Mouse (Mus musculus): Measurements from ENCODE around the gene Ptges3l.
"Not testable (repeated sequence)": the region's sequence is repeated elsewhere in the genome, so short reads cannot be mapped to it uniquely, and the experiment has no call there.

Ptges3l gene

GRCm38 (mm10) chr11:101420148-101420547 is 5.0 kb downstream of the Ptges3l start:
- no peak for DNase-seq (ENCODE audit: low spot score in 2 of 2)

GRCm38 (mm10) chr11:101419610-101420009 is 5.5 kb downstream of the Ptges3l start:
- no peak for DNase-seq (ENCODE audit: low spot score in 2 of 2)

GRCm38 (mm10) chr11:101418991-101419390 is 6.1 kb downstream of the Ptges3l start:
- no peak for DNase-seq (ENCODE audit: low spot score in 2 of 2)

GRCm38 (mm10) chr11:101417101-101417855 is 7.9 kb downstream of the Ptges3l start, which contains the start of gene Aarsd1:
Aarsd1 (minus strand) TSS chr11:101417615.
- DNase-seq (ENCODE audit: low spot score in 2 of 2): peak; percentile 74 to 90

GRCm38 (mm10) chr11:101416433-101417100 is 8.6 kb downstream of the Ptges3l start:
- DNase-seq (ENCODE audit: low spot score in 2 of 2): no peak

- no peak for DNase-seq (ENCODE audit: low spot score in 2 of 2)
Observed at GRCm38 (mm10) chr11:101415306-101415705, 9.8 kb downstream of the Ptges3l start.

GRCm38 (mm10) chr11:101395110-101395509 is 30.0 kb downstream of the Ptges3l start:
- peak; percentile 41 for DNase-seq (ENCODE audit: low spot score in 2 of 2)

GRCm38 (mm10) chr11:101381817-101382216 is 43.3 kb downstream of the Ptges3l start:
- no peak for DNase-seq (ENCODE audit: low spot score in 2 of 2)

- no peak for DNase-seq (ENCODE audit: low spot score in 2 of 2)
Observed at GRCm38 (mm10) chr11:101378926-101379325, 46.2 kb downstream of the Ptges3l start.

- DNase-seq (ENCODE audit: low spot score in 2 of 2): not testable (repeated sequence)
Observed at GRCm38 (mm10) chr11:101378196-101378595, 46.9 kb downstream of the Ptges3l start.

GRCm38 (mm10) chr11:101374421-101374938 is 50.7 kb downstream of the Ptges3l start:
- DNase-seq (ENCODE audit: low spot score in 2 of 2): no peak

- DNase-seq (ENCODE audit: low spot score in 2 of 2): no peak
Observed at GRCm38 (mm10) chr11:101370141-101370540, 55.0 kb downstream of the Ptges3l start.
